Mouse (Mus musculus) lung, postnatal 14 days (tissue): Measurements from ENCODE around the gene Hacd2.

Experiments used
- DNase-seq: peaks from one replicate; pipeline ENCODE4 v3.0.0; 2021

The Hacd2 gene

GRCm38 (mm10) chr16:35056306-35056705 lies 34.1 kb downstream of the Hacd2 start:
- peak; percentile 42 for DNase-seq

DNA sequence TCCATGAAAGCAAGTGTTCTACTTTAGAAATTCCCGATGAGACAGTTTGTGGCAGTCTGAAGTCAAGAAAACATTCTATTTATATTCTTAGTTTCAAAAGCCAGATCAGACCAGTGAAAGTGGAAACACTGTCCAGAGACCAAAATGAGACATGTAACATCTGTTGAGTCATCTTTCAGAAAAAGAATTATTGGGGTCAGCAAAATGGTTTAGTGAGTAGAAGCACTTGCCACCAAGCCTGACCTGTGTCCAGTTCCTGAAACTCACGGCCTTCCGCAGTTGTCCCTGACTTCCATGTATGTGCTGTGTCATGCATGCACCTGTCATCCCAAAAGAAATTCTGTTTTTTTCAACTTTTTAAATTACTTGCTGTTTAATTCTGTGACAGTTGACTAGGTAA lies 34.6 kb downstream of the Hacd2 start:
- DNase-seq, result no peak

DNA sequence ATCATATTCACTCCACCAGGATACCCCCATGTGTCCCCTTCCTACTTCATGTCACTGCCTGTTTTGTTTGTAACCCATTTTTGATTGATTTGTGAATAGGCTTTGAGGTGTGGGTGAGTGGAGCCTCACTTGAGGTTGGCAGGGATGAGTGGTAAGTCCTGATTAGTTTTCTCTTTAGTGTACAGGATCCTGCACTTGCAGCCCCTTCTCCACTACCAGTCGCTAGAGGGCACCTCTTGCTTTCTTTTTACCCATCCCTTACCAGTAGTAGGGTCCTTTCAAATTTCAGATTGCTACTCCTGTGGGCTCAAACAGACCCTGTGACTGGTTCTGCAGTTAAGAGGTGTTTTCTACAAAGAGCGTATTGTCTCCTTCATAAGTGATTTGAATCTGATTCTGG lies 38.8 kb downstream of the Hacd2 start:
- DNase-seq, result peak; percentile 40

DNA sequence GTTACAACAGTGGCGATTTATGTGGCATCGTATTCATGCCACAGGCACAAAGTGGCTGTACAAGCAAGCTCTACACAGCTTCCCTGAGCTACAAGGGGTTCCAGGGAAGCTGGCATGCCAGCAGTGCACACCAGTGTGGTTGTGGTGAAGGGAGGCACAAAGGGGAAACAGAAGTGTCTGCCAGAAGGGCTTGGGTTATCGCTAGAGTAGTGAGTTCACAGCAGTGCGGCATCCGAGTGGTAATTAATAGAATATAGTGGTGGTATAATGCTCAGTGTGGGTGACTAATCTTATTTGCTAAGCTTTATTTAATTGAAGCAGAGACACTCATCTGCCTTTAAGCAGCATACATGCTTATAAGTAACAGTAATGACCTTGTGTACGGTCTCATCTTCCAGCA lies 43.5 kb downstream of the Hacd2 start:
- no peak for DNase-seq

GRCm38 (mm10) chr16:35067095-35067494 lies 44.9 kb downstream of the Hacd2 start:
- no peak for DNase-seq

DNA sequence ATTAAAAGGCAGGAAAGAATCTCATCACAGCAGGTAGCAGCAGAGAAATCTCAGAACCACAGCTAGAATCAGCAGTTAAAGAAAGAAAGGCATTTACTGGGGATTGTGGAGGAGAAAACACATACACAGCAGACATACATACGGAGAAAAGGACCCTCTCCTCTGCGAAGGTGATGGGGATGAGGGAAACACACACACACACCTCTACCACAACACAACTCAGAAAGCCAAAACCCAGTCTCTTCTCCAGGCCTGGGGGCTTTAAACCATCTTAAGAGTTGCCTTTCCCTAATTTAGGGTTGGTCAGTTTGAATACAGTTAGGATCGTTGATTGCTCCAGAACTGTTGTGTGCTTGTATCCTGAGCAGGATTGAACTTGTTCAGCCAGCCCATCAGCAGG lies 45.4 kb downstream of the Hacd2 start:
- DNase-seq, result no peak

- DNase-seq, result no peak
These were observed 46.7 kb downstream of the Hacd2 start for GRCm38 (mm10) chr16:35068886-35069285.

DNA sequence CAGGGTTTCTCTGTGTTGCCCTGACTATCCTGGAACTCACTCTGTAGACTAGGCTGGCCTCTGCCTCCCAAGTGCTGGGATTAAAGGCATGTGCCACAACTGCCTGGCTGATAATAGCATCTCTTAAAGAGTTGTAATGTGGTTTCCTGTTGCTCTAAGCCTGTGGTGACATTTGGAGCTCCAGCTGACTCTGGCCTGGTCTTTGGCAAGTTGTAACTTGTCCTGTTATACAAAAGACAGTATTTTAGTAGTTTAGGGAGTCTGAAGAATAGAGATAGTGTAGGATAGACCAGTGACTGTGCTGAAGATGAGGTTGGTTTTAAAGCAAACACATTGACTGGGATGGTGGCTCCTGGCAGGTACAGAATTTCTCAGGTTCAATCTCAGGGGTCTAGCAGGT lies 52.2 kb downstream of the Hacd2 start:
- no peak for DNase-seq

DNA sequence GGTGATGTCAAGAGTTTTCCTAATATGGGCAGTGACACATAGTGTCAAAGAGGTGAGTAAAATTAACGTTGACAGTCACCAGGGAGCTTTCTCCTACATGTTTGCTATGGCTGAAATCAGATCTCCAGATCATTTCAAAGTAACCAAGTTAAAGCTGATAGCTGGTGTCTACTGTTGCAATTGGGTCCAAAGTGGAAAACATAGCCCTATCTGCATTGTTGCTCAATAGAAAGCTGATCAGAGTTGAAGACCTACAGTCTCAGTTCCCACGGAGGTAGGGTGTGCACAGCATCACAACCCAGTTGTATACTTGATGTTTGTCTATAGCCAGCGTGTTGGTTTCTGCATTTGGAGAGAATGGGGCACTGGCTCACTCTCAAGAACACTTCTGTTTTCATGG lies 53.4 kb downstream of the Hacd2 start:
- no peak for DNase-seq

- no peak for DNase-seq
These were observed 71.3 kb downstream of the Hacd2 start for GRCm38 (mm10) chr16:35093500-35093899.

- DNase-seq, result no peak
These were observed 75.8 kb downstream of the Hacd2 start for GRCm38 (mm10) chr16:35097870-35098530.

- no peak for DNase-seq
These were observed 79.7 kb downstream of the Hacd2 start for GRCm38 (mm10) chr16:35101751-35102420.

- no peak for DNase-seq
These were observed 80.8 kb downstream of the Hacd2 start for GRCm38 (mm10) chr16:35102866-35103620.

GRCm38 (mm10) chr16:35107985-35108384 lies 85.8 kb downstream of the Hacd2 start:
- no peak for DNase-seq

DNA sequence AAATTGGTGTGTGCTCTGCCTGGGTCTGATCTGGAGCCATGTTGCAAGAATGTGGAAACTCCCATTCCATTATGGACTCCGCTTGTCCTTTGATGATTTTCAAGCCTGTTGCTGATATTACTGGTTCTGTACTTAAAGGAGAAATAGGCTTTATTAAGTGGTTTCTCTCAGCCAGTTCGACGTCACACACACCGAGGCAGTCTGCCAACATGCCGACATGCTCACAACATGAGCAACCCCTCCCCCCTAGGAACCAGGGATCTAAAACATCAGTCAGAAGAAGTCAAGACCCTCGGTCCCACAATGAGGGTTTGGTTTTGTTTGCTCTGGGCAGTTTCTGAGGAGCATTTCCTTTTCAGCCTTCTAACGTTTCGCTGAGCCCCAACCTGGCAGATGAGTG lies 86.9 kb downstream of the Hacd2 start:
- DNase-seq, result no peak

- no peak for DNase-seq
These were observed 87.5 kb downstream of the Hacd2 start for GRCm38 (mm10) chr16:35109656-35110291.

DNA sequence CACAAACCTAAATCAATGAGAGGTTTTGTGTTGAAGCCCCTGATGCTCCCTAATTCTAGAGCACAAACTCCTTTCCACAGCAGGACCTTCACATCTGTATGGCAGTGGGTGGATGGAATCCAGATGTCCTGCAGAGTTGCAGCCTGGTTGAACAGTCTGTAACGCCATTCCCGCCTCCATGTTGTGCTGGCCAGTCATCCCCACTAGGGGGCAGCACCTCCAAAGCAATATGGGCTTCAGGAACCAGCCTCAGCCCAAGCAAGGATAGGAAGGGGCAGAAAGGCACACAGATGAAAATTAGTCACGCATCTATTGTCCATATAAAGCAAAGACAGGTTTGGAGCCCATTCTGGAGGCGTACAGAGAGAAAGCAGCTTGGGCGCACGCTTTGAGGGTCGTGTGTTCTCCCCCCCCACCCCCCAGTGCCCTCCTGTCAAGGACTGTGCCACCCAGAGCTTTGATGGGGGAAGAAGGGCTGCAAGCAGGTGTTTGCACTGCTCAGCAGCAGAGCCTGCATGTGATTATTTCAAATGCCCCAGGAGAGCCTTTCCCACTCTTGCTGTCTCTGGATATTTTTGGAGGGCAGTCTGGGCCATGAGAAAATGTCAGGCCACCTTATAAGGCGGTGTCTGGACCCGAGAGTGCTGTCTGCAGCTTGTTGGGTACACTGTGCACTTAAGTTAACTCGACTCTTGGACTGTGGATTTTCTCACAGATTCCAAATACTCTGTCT lies 88.3 kb downstream of the Hacd2 start:
- peak; percentile 91 for DNase-seq

GRCm38 (mm10) chr16:35111143-35111620 lies 89.0 kb downstream of the Hacd2 start:
- peak; percentile 12 for DNase-seq

GRCm38 (mm10) chr16:35113496-35113895 lies 91.3 kb downstream of the Hacd2 start:
- no peak for DNase-seq

DNA sequence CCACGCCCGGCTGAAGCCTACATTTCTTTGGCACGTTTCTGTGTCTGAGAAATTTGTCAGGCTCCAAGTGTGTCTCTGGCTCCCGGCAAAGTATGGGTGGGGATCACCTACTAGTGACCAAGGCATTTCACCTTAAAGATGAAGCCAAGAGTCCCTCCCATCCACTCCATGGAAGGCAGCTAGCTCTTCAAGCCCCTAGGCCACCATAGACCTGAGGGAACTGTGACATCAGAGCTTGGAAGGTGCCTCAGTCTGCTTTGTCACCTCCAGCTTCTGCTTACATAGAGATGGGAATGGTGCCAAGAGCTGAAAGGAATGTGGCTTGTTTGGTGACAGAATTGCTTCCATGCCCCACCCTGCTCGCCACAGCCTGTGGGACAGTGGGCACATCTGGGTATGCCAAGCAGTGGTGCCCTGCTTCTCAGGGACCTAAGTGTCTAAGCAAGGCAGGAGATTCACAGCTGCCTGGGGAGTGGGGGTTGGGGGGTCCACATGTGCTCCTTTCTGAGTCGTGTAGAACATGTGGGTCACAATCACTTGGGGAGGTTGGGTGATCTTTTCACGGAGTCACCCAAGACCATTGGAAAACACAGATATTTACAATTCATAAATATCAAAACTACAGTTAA lies 94.2 kb downstream of the Hacd2 start:
- DNase-seq, result no peak

DNA sequence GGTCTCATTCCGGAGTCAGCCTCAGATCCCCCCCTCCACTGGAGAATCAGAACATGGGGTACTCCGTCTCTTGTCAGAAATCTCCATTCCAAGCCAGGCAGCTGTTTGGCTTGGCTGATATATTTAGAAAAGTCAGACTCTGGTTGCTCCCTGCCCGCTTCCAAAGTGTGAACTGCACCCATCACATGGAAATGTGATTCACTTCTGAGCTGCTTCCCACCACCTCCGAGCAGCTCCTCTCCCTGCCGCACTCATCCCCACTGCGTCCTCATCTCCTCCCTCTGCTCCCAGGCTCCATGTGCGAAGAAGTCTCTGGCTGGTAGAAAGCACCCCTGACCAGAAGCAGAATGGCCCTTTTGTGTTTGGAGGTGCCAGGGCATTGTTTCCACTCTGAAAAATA lies 95.2 kb downstream of the Hacd2 start:
- DNase-seq, result peak; percentile 20

DNA sequence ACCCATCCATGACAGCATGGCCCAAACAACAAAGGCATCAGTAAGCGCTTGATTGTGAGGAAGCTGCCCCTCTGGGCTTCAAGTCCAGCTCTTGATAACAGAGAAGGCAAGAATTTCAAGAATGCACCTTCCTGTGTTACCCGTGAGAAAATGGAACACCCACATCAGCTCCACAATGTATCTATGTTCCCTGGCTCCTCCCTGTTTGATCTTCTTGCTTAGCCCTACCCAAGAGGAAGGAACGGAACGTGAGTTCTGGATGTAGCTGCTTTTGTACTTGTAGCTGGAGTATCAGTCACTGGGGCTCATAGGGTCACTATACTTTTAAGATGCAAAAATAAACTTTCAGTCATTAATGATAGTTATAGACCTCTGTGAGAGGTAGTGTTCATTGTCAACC lies 98.4 kb downstream of the Hacd2 start:
- DNase-seq, result no peak
